Mouse (Mus musculus) neural tube, embryonic 15.5 days (tissue): ENCODE data around the gene Gnaq. TPM values are rescaled to one million over a fixed set of nuclear protein-coding genes. Genes with fewer than 3 reads are reported as not detected.
"Not testable (repeated sequence)": the region's sequence is repeated elsewhere in the genome, so short reads cannot be mapped to it uniquely, and the experiment has no call there.

Experiments
- ATAC-seq: fragments of 200-750 bp; cut with Nextera tagmentation; 2 replicates; pipeline ENCODE4 v1.8.0; 2017; ENCODE audit warnings: mild to moderate bottlenecking, moderate TSS enrichment, moderate library complexity; ENCODE audit not compliant: low FRiP score
- H3K27ac ChIP-seq: fragments of 300-500 bp; sonication (generic); replicated peaks from 2 replicates; pipeline ENCODE4 v1.5.1; 2015; ENCODE audit warnings: mild to moderate bottlenecking, inconsistent platforms
- H3K27me3 ChIP-seq: fragments of 300-500 bp; sonication (generic); replicated peaks from 2 replicates; pipeline ENCODE4 v1.6.1; 2015; ENCODE audit warnings: inconsistent platforms
- H3K36me3 ChIP-seq: fragments of 300-500 bp; sonication (generic); 2 replicates; pipeline ENCODE4 v1.6.1; 2015; ENCODE audit warnings: inconsistent platforms
- H3K4me1 ChIP-seq: fragments of 300-500 bp; sonication (generic); 2 replicates; pipeline ENCODE4 v1.6.1; 2015; ENCODE audit warnings: inconsistent platforms
- H3K4me2 ChIP-seq: fragments of 300-500 bp; sonication (generic); 2 replicates; pipeline ENCODE4 v1.6.1; 2015; ENCODE audit warnings: inconsistent platforms, mild to moderate bottlenecking, moderate library complexity
- H3K4me3 ChIP-seq: fragments of 300-500 bp; sonication (generic); replicated peaks from 2 replicates; pipeline ENCODE4 v1.5.1; 2015; ENCODE audit warnings: mild to moderate bottlenecking, inconsistent platforms
- H3K9ac ChIP-seq: fragments of 300-500 bp; sonication (generic); replicated peaks from 2 replicates; pipeline ENCODE4 v1.6.1; 2015; ENCODE audit warnings: mild to moderate bottlenecking, inconsistent platforms
- H3K9me3 ChIP-seq: fragments of 300-500 bp; sonication (generic); replicated peaks from 2 replicates; pipeline ENCODE4 v1.6.1; 2016; ENCODE audit warnings: inconsistent platforms
- WGBS: fragments of 180-500 bp; shearing (Covaris S2); methylation state at CpG from one replicate; pipeline ENCODE4 v1.1.7; 2015; ENCODE audit warnings: mixed read lengths; 5-methylcytosine and 5-hydroxymethylcytosine counted together
- polyA plus RNA-seq: library from polyadenylated mRNA; unstranded; fragments of >200 nt; fragmentation: Nextera tagmentation; extraction: Ambion mirVana; gene quantifications from 2 replicates; pipeline ENCODE4 v1.2.1, GENCODE M21; 2015

Gnaq gene
- polyA plus RNA-seq, 1 experiment from 2014 or later: 110 TPM

DNA sequence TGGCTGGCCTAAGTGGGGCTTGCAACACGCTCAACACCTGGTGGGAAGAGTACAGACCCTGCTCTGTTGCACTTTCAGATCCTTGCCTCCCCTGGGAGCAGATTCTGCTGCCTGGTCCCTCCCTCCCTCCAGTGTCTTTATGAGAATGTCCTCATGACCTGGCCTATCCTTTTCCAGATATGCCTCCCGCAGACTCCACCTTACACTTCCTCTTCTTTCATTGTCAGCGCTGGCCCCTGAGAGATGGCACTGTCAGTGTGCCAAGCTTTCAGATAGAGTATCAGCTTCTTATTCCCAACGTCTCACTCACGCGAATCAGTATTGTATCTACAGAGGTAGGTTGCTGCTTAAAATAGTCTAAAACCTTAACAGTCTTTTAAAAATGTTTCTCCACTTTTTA, 129.0 kb downstream of the Gnaq start:
- Histone ChIP-seq H3K4me3 (no peak overlapping the region), H3K9me3 (no peaks in the 10 kb centered on the region), H3K27ac (no peak overlapping the region), H3K4me2 (no peak overlapping the region), H3K9ac (no peak overlapping the region), H3K4me1 (peaks cover 23% of the 10 kb centered on the region), H3K36me3 (no peaks in the 10 kb centered on the region), H3K27me3 (no peaks in the 10 kb centered on the region)
- ATAC-seq: no peak
- 88% methylated on average over 6 of the region's 6 CpGs for WGBS

GRCm38 (mm10) chr19:16262340-16262739, 129.7 kb downstream of the Gnaq start:
- Histone ChIP-seq H3K27me3 (no peaks in the 10 kb centered on the region), H3K9ac (no peak overlapping the region), H3K4me2 (no peak overlapping the region), H3K36me3 (no peaks in the 10 kb centered on the region), H3K27ac (no peak overlapping the region), H3K4me3 (no peak overlapping the region), H3K9me3 (no peaks in the 10 kb centered on the region), H3K4me1 (peaks cover 23% of the 10 kb centered on the region)
- WGBS: 87% methylated on average over 4 of the region's 4 CpGs
- no peak for ATAC-seq

DNA sequence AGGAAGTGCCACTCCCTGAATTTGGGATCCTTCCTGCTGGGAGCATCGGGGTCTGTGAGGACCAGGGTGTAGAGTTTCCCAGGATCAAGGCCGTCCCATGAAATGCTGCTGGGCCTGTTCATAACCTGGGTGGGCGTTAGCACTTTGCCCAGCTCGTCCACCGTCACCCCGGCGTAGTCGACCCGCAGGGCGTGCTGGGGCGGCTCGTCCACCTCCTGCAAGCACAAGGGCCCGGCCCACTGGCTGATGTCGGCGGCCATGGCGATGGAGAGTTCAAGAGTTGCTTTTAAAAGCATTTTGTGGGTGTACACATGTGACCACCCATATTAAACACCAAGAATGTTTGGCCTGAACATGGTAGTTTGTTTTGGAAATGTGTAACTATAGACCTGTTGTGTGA, 134.7 kb downstream of the Gnaq start:
- H3K9me3 ChIP-seq, ATAC-seq, H3K27me3 ChIP-seq, H3K4me2 ChIP-seq, H3K4me3 ChIP-seq, H3K36me3 ChIP-seq, H3K27ac ChIP-seq, H3K9ac ChIP-seq: not testable (repeated sequence)
- WGBS: 97% methylated on average over 10 of the region's 16 CpGs
- 0 out of 2 replicates have a peak, but pooled peaks cover 10% of the 10 kb centered on the region for H3K4me1 ChIP-seq

DNA sequence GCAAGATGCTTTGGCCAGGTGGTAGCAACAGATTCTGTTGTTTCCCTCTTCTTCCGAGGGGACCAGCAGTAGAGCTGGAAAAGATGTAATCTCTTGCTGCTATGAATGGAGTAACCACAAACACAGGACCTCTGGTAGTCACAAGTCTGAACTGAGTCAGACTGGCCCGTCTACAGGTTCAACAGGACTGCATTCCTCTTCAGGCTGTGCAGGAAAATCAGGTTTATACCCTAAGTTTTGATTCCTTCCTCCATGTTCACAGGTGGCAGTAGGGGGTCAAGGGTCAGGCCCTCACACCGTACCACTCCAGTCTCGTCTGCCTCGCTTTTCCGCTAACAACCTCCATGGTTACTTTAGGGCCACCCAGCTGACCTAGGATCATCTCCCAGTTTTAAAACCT, 137.6 kb downstream of the Gnaq start:
- H3K4me3 ChIP-seq: no peak overlapping the region
- 85% methylated on average over 6 of the region's 6 CpGs for WGBS
- no peak for ATAC-seq
- H3K4me1 ChIP-seq: 0 out of 2 replicates have a peak, but pooled peaks cover 10% of the 10 kb centered on the region
- no peak overlapping the region for H3K4me2 ChIP-seq
- H3K9me3 ChIP-seq: no peaks in the 10 kb centered on the region
- H3K27me3 ChIP-seq: no peaks in the 10 kb centered on the region
- H3K9ac ChIP-seq: no peak overlapping the region
- H3K27ac ChIP-seq: no peak overlapping the region
- H3K36me3 ChIP-seq: no peaks in the 10 kb centered on the region

DNA sequence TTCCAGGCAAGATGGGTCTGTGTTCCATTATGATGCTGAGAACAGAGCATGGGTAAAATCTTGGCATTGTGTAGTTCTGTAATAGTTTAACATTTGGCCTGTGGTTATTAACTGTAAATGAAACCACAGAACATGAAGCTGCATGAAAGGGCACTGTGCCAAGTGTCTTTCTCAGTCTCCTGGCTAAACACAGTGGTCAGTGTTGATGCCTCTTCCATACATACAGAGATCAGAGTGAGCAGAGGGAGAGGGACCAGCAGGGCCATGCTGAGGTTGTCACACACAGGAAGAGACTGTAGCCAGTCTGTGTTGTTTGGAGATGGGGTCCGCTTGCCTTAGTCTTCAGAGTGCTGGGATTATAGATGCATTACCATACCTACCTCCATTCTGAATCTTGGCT, 138.4 kb downstream of the Gnaq start:
- Histone ChIP-seq H3K27ac (0 out of 2 replicates have a peak overlapping the region, but pooled peaks have one; percentile 33), H3K9ac (no peak overlapping the region), H3K4me3 (no peak overlapping the region), H3K9me3 (no peaks in the 10 kb centered on the region), H3K36me3 (no peaks in the 10 kb centered on the region), H3K27me3 (no peaks in the 10 kb centered on the region), H3K4me2 (no peak overlapping the region), H3K4me1 (0 out of 2 replicates have a peak, but pooled peaks cover 10% of the 10 kb centered on the region)
- ATAC-seq: no peak
- WGBS: 76% methylated on average over 1 of the region's 1 CpGs

DNA sequence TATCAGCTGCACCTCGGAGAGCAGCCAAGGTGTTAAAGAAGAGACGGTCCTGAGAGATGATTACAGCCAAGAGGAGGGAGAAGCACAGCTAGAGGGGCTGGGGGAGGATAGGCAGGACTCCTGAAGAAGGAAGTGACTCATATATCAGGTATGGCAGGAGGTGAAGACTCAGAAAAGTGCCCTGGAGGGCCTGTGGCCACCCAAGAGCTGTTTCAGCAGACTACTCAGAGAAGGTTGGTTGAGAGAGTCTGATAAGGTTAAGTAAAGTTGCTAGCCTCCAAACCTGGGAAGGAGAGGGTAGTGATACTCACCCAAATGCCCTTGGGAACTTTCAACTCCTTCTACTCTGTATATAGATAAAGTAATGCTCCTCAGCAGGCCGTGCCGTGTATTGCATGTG, 140.4 kb downstream of the Gnaq start:
- H3K4me3 ChIP-seq: no peak overlapping the region
- 82% methylated on average over 4 of the region's 4 CpGs for WGBS
- H3K4me1 ChIP-seq: 0 out of 2 replicates have a peak, but pooled peaks cover 10% of the 10 kb centered on the region
- no peaks in the 10 kb centered on the region for H3K9me3 ChIP-seq
- H3K27me3 ChIP-seq: no peaks in the 10 kb centered on the region
- H3K4me2 ChIP-seq: no peak overlapping the region
- no peaks in the 10 kb centered on the region for H3K36me3 ChIP-seq
- ATAC-seq: no peak
- no peak overlapping the region for H3K27ac ChIP-seq
- H3K9ac ChIP-seq: no peak overlapping the region

- no peak for ATAC-seq
These were observed 147.6 kb downstream of the Gnaq start for GRCm38 (mm10) chr19:16280231-16280630.

DNA sequence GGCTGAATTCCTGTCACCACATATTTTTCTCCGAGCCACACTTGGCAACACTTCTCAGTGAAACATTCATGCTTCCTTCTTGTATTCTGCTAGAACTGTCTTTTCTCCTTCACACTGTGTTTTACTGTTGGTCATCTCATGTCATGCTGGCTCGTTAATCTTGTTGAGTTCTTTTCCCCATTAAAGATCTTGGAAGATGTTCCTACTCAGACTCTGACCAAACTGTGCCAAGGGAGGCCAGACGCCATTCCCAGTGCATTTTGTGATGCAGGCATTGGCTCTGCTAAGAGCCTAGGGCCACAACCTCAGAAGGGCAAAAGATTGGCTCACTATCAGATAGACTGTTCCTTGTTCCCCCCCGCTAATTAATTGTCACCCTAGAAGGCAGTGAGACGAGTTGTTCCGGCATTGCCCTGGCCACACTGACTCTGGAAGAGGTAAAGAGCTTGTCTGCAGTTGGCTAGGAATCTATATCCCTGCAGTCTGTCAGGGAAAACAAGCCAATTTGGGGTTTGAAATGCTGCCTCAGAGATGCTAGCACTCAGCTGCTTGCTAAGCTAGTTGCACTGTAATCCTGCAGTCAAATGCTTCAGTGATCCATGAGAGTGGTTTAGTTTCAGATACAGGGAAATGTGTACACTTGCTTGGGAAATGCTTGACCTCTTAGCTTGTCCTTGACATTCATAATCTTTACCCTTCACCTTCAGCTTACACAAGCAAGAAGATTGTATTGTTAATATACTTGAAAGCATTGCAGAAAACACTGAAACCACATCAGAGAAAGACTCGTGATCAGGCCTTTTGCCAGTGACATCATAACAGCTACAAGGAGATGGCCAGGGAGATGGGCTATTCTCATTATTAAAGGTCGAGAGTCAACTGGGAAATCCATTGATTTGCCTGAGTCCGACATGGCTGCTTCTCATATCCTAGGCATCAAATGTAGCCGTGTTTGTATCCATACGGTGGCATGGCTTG, 152.7 kb downstream of the Gnaq start:
- peak; percentile 53; the same call in 1 of the 2 replicates for ATAC-seq
- Histone ChIP-seq H3K9ac (0 out of 2 replicates have a peak overlapping the region, but pooled peaks have one; percentile 7), H3K27me3 (no peaks in the 10 kb centered on the region), H3K4me2 (no peak overlapping the region), H3K4me1 (peaks cover 51% of the 10 kb centered on the region), H3K36me3 (no peaks in the 10 kb centered on the region), H3K27ac (peak overlapping the region; percentile 34), H3K9me3 (no peaks in the 10 kb centered on the region), H3K4me3 (no peak overlapping the region)
- WGBS: 70% methylated on average over 11 of the region's 11 CpGs

More at GRCm38 (mm10) chr19:16280231-16280630, 147.6 kb downstream of the Gnaq start:
- Histone ChIP-seq H3K27me3 (no peaks in the 10 kb centered on the region), H3K4me3 (no peak overlapping the region), H3K36me3 (no peaks in the 10 kb centered on the region), H3K9ac (no peak overlapping the region), H3K9me3 (no peaks in the 10 kb centered on the region), H3K4me1 (peaks cover 23% of the 10 kb centered on the region), H3K4me2 (no peak overlapping the region), H3K27ac (no peak overlapping the region)
- 76% methylated on average over 4 of the region's 4 CpGs for WGBS

GRCm38 (mm10) chr19:16286451-16287175, 154.0 kb downstream of the Gnaq start:
- no peak overlapping the region for H3K4me2 ChIP-seq
- H3K27ac ChIP-seq: peak overlapping the region; percentile 56
- no peaks in the 10 kb centered on the region for H3K9me3 ChIP-seq
- H3K4me1 ChIP-seq: peaks cover 55% of the 10 kb centered on the region
- no peak overlapping the region for H3K4me3 ChIP-seq
- no peaks in the 10 kb centered on the region for H3K27me3 ChIP-seq
- WGBS: 33% methylated on average over 10 of the region's 10 CpGs
- H3K9ac ChIP-seq: no peak overlapping the region
- no peaks in the 10 kb centered on the region for H3K36me3 ChIP-seq
- no peak for ATAC-seq

GRCm38 (mm10) chr19:16287307-16287706, 154.7 kb downstream of the Gnaq start:
- Histone ChIP-seq H3K9ac (no peak overlapping the region), H3K4me3 (no peak overlapping the region), H3K4me1 (peaks cover 56% of the 10 kb centered on the region), H3K27ac (no peak overlapping the region; the same call in 1 of the 2 replicates), H3K4me2 (no peak overlapping the region), H3K27me3 (no peaks in the 10 kb centered on the region), H3K36me3 (no peaks in the 10 kb centered on the region), H3K9me3 (no peaks in the 10 kb centered on the region)
- WGBS: 52% methylated on average over 4 of the region's 4 CpGs
- ATAC-seq: no peak

- WGBS: 82% methylated on average over 7 of the region's 7 CpGs
- Histone ChIP-seq H3K27me3 (no peaks in the 10 kb centered on the region), H3K9me3 (no peaks in the 10 kb centered on the region), H3K9ac (no peak overlapping the region), H3K27ac (no peak overlapping the region), H3K36me3 (no peaks in the 10 kb centered on the region), H3K4me2 (no peak overlapping the region), H3K4me3 (no peak overlapping the region), H3K4me1 (peaks cover 60% of the 10 kb centered on the region)
- no peak for ATAC-seq
These were observed 155.3 kb downstream of the Gnaq start for GRCm38 (mm10) chr19:16287971-16288370.
